Mouse (Mus musculus) midbrain, embryonic 10.5 days (tissue): ENCODE measurements around the gene Opcml. TPM values are rescaled to one million over a fixed set of nuclear protein-coding genes. Genes with fewer than 3 reads are reported as not detected.

ENCODE experiments used
- DNase-seq: peaks from one replicate; pipeline ENCODE4 v3.0.0-alpha.2; 2017; ENCODE audit warnings: low spot score
- H3K27ac ChIP-seq: fragments of 300-500 bp; sonication (generic); replicated peaks from 2 replicates; pipeline ENCODE4 v1.5.1; 2016; ENCODE audit warnings: mild to moderate bottlenecking
- H3K27me3 ChIP-seq: fragments of 300-500 bp; sonication (generic); 2 replicates; pipeline ENCODE4 v1.6.1; 2016; ENCODE audit warnings: low read depth, mild to moderate bottlenecking; ENCODE audit not compliant: poor library complexity, severe bottlenecking
- H3K36me3 ChIP-seq: fragments of 300-500 bp; sonication (generic); 2 replicates; pipeline ENCODE4 v1.6.1; 2016; ENCODE audit warnings: mild to moderate bottlenecking, moderate library complexity
- H3K4me1 ChIP-seq: fragments of 300-500 bp; sonication (generic); 2 replicates; pipeline ENCODE4 v1.6.1; 2016
- H3K4me3 ChIP-seq: fragments of 300-500 bp; sonication (generic); 2 replicates; pipeline ENCODE4 v1.5.1; 2016; ENCODE audit warnings: mild to moderate bottlenecking, moderate library complexity
- H3K9me3 ChIP-seq: fragments of 300-500 bp; sonication (generic); replicated peaks from 2 replicates; pipeline ENCODE4 v1.6.1; 2016; ENCODE audit warnings: mild to moderate bottlenecking
- WGBS: fragments of 180-500 bp; shearing (Covaris S2); methylation state at CpG from one replicate; pipeline ENCODE4 v1.1.7; 2016; 5-methylcytosine and 5-hydroxymethylcytosine counted together
- polyA plus RNA-seq: library from polyadenylated mRNA; unstranded; fragments of >200 nt; fragmentation: Nextera tagmentation; extraction: Ambion mirVana; gene quantifications from 2 replicates; pipeline ENCODE4 v1.2.1, GENCODE M21; 2016

Opcml gene
- polyA plus RNA-seq, 1 experiment from 2014 or later, result 2.0 TPM

GRCm38 (mm10) chr9:28587857-28588388 is 797.3 kb downstream of the Opcml start:
- WGBS, result 83% methylated on average over 4 of the region's 4 CpGs
- Histone ChIP-seq H3K36me3 (no peaks in the 10 kb centered on the region), H3K9me3 (no peaks in the 10 kb centered on the region), H3K27me3 (no peaks in the 10 kb centered on the region), H3K4me3 (no peak overlapping the region), H3K4me1 (peaks cover 14% of the 10 kb centered on the region), H3K27ac (no peak overlapping the region)
- DNase-seq, result no peak

GRCm38 (mm10) chr9:28588488-28588887 is 797.9 kb downstream of the Opcml start:
- Histone ChIP-seq H3K4me1 (peaks cover 14% of the 10 kb centered on the region), H3K27ac (no peak overlapping the region), H3K9me3 (no peaks in the 10 kb centered on the region), H3K36me3 (no peaks in the 10 kb centered on the region), H3K4me3 (no peak overlapping the region), H3K27me3 (no peaks in the 10 kb centered on the region)
- 83% methylated on average over 1 of the region's 1 CpGs for WGBS
- DNase-seq, result no peak

GRCm38 (mm10) chr9:28592208-28592607 is 801.6 kb downstream of the Opcml start:
- 43% methylated on average over 3 of the region's 3 CpGs for WGBS
- peaks cover 30% of the 10 kb centered on the region for H3K4me1 ChIP-seq
- no peaks in the 10 kb centered on the region for H3K36me3 ChIP-seq
- no peaks in the 10 kb centered on the region for H3K9me3 ChIP-seq
- no peaks in the 10 kb centered on the region for H3K27me3 ChIP-seq
- peak overlapping the region; percentile 15; the same call in 1 of the 2 replicates for H3K27ac ChIP-seq
- H3K4me3 ChIP-seq, result no peak overlapping the region
- DNase-seq, result peak; percentile 14

- Histone ChIP-seq H3K27ac (no peak overlapping the region), H3K27me3 (no peaks in the 10 kb centered on the region), H3K4me3 (no peak overlapping the region), H3K4me1 (peaks cover 26% of the 10 kb centered on the region), H3K9me3 (no peaks in the 10 kb centered on the region), H3K36me3 (no peaks in the 10 kb centered on the region)
- WGBS, result 80% methylated on average over 3 of the region's 3 CpGs
- DNase-seq, result no peak
Measured at GRCm38 (mm10) chr9:28595062-28595461, 804.5 kb downstream of the Opcml start.

GRCm38 (mm10) chr9:28605561-28605960 is 815.0 kb downstream of the Opcml start:
- H3K27ac ChIP-seq, result no peak overlapping the region
- WGBS, result 86% methylated on average over 1 of the region's 1 CpGs
- no peaks in the 10 kb centered on the region for H3K4me1 ChIP-seq
- no peaks in the 10 kb centered on the region for H3K27me3 ChIP-seq
- DNase-seq, result no peak
- no peak overlapping the region for H3K4me3 ChIP-seq
- no peaks in the 10 kb centered on the region for H3K36me3 ChIP-seq
- H3K9me3 ChIP-seq, result no peaks in the 10 kb centered on the region

GRCm38 (mm10) chr9:28613683-28614620 is 823.4 kb downstream of the Opcml start:
- no peak for DNase-seq

GRCm38 (mm10) chr9:28615447-28615846 is 824.9 kb downstream of the Opcml start:
- Histone ChIP-seq H3K27me3 (no peaks in the 10 kb centered on the region), H3K4me1 (no peaks in the 10 kb centered on the region), H3K27ac (no peak overlapping the region), H3K9me3 (no peaks in the 10 kb centered on the region), H3K4me3 (no peak overlapping the region), H3K36me3 (no peaks in the 10 kb centered on the region)
- DNase-seq, result no peak

More at GRCm38 (mm10) chr9:28613683-28614620, 823.4 kb downstream of the Opcml start:
- Histone ChIP-seq H3K4me1 (no peaks in the 10 kb centered on the region), H3K27ac (no peak overlapping the region), H3K36me3 (no peaks in the 10 kb centered on the region), H3K9me3 (no peaks in the 10 kb centered on the region), H3K27me3 (no peaks in the 10 kb centered on the region), H3K4me3 (no peak overlapping the region)
- 41% methylated on average over 6 of the region's 6 CpGs for WGBS

- 88% methylated on average over 1 of the region's 1 CpGs for WGBS
- H3K27me3 ChIP-seq, result no peaks in the 10 kb centered on the region
- H3K4me3 ChIP-seq, result no peak overlapping the region
- no peaks in the 10 kb centered on the region for H3K4me1 ChIP-seq
- no peak for DNase-seq
- no peaks in the 10 kb centered on the region for H3K9me3 ChIP-seq
- H3K27ac ChIP-seq, result no peak overlapping the region
- no peaks in the 10 kb centered on the region for H3K36me3 ChIP-seq
Measured at GRCm38 (mm10) chr9:28617666-28618065, 827.1 kb downstream of the Opcml start.

- Histone ChIP-seq H3K4me3 (no peak overlapping the region), H3K27me3 (no peaks in the 10 kb centered on the region), H3K27ac (no peak overlapping the region), H3K9me3 (no peaks in the 10 kb centered on the region), H3K4me1 (no peaks in the 10 kb centered on the region), H3K36me3 (no peaks in the 10 kb centered on the region)
- no peak for DNase-seq
- 77% methylated on average over 2 of the region's 2 CpGs for WGBS
Measured at GRCm38 (mm10) chr9:28618186-28618892, 827.8 kb downstream of the Opcml start.

GRCm38 (mm10) chr9:28621939-28622338 is 831.4 kb downstream of the Opcml start:
- Histone ChIP-seq H3K27ac (no peak overlapping the region), H3K4me1 (peaks cover 11% of the 10 kb centered on the region), H3K9me3 (no peaks in the 10 kb centered on the region), H3K36me3 (no peaks in the 10 kb centered on the region), H3K4me3 (no peak overlapping the region), H3K27me3 (no peaks in the 10 kb centered on the region)
- WGBS, result 97% methylated on average over 1 of the region's 1 CpGs
- DNase-seq, result no peak

GRCm38 (mm10) chr9:28624870-28625269 is 834.3 kb downstream of the Opcml start:
- DNase-seq, result peak; percentile 15
- H3K9me3 ChIP-seq, result no peaks in the 10 kb centered on the region
- H3K4me3 ChIP-seq, result no peak overlapping the region
- H3K27ac ChIP-seq, result no peak overlapping the region
- WGBS, result 61% methylated on average over 10 of the region's 10 CpGs
- H3K27me3 ChIP-seq, result no peaks in the 10 kb centered on the region
- no peaks in the 10 kb centered on the region for H3K36me3 ChIP-seq
- H3K4me1 ChIP-seq, result peaks cover 11% of the 10 kb centered on the region

GRCm38 (mm10) chr9:28642766-28643165 is 852.2 kb downstream of the Opcml start:
- no peaks in the 10 kb centered on the region for H3K4me1 ChIP-seq
- H3K27me3 ChIP-seq, result no peaks in the 10 kb centered on the region
- H3K27ac ChIP-seq, result no peak overlapping the region
- no peak for DNase-seq
- no peaks in the 10 kb centered on the region for H3K9me3 ChIP-seq
- no peak overlapping the region for H3K4me3 ChIP-seq
- no peaks in the 10 kb centered on the region for H3K36me3 ChIP-seq

- Histone ChIP-seq H3K4me3 (no peak overlapping the region), H3K4me1 (no peaks in the 10 kb centered on the region), H3K9me3 (no peaks in the 10 kb centered on the region), H3K36me3 (no peaks in the 10 kb centered on the region), H3K27ac (no peak overlapping the region), H3K27me3 (no peaks in the 10 kb centered on the region)
- DNase-seq, result no peak
- 75% methylated on average over 2 of the region's 2 CpGs for WGBS
Measured at GRCm38 (mm10) chr9:28644063-28644462, 853.5 kb downstream of the Opcml start.
